Mouse (Mus musculus): Measurements from ENCODE around the gene Gxylt2. TPM values are rescaled to one million over a fixed set of nuclear protein-coding genes. Genes with fewer than 3 reads are reported as not detected.

The Gxylt2 gene
- total RNA-seq (2023) = not detected

GRCm38 (mm10) chr6:100704574-100705365 lies at the start of gene Gxylt2:
Gxylt2 (plus strand) TSS chr6:100704734.

GRCm38 (mm10) chr6:100670880-100671344 lies 33.6 kb upstream of the Gxylt2 start, which contains the start of gene Shq1:
Shq1 (minus strand) TSS chr6:100671157.

GRCm38 (mm10) chr6:100833355-100833754 lies 128.8 kb downstream of the Gxylt2 start, which contains the start of gene Ppp4r2:
Ppp4r2 (plus strand) TSS chr6:100833622.

Other genes with a start within 250 kb of the Gxylt2 start
- 10.7 TPM for gene Shq1, start 33.6 kb upstream of the Gxylt2 start, total RNA-seq (2023)
- 125 TPM for gene Ppp4r2, start 128.9 kb downstream of the Gxylt2 start, total RNA-seq (2023)

Data from CD4-positive naive resting alpha-beta T cell, adult 76 days (primary cell).